Mouse (Mus musculus) embryonic facial prominence, embryonic 12.5 days (tissue): ENCODE results near the gene Spg20. TPM values are rescaled to one million over a fixed set of nuclear protein-coding genes. Genes with fewer than 3 reads are reported as not detected.
A peak's percentile ranks its signal among the peaks of the same experiment; 100 is the strongest.

Experiments
- ATAC-seq: fragments of 200-750 bp; cut with Nextera tagmentation; 2 replicates; pipeline ENCODE4 v1.8.0; 2017; ENCODE audit not compliant: insufficient number of reproducible peaks, insufficient read depth, low FRiP score, low TSS enrichment
- H3K27ac ChIP-seq: fragments of 300-500 bp; sonication (generic); 2 replicates; pipeline ENCODE4 v1.5.1; 2016; ENCODE audit warnings: mild to moderate bottlenecking
- H3K27me3 ChIP-seq: fragments of 300-500 bp; sonication (generic); 2 replicates; pipeline ENCODE4 v1.6.1; 2016; ENCODE audit warnings: mild to moderate bottlenecking, moderate library complexity
- H3K36me3 ChIP-seq: fragments of 300-500 bp; sonication (generic); 2 replicates; pipeline ENCODE4 v1.6.1; 2016; ENCODE audit warnings: mild to moderate bottlenecking
- H3K4me1 ChIP-seq: fragments of 300-500 bp; sonication (generic); 2 replicates; pipeline ENCODE4 v1.6.1; 2016
- H3K4me2 ChIP-seq: fragments of 300-500 bp; sonication (generic); replicated peaks from 2 replicates; pipeline ENCODE4 v1.6.1; 2016; ENCODE audit warnings: mild to moderate bottlenecking, moderate library complexity
- H3K4me3 ChIP-seq: fragments of 300-500 bp; sonication (generic); 2 replicates; pipeline ENCODE4 v1.5.1; 2016; ENCODE audit warnings: mild to moderate bottlenecking
- H3K9ac ChIP-seq: fragments of 300-500 bp; sonication (generic); 2 replicates; pipeline ENCODE4 v1.6.1; 2016; ENCODE audit warnings: mild to moderate bottlenecking, moderate library complexity
- H3K9me3 ChIP-seq: fragments of 300-500 bp; sonication (generic); 2 replicates; pipeline ENCODE4 v1.6.1; 2016; ENCODE audit warnings: mild to moderate bottlenecking, moderate library complexity
- WGBS: fragments of 180-500 bp; shearing (Covaris S2); methylation state at CpG from one replicate; pipeline ENCODE4 v1.1.7; 2016; 5-methylcytosine and 5-hydroxymethylcytosine counted together
- polyA plus RNA-seq: library from polyadenylated mRNA; unstranded; fragments of >200 nt; fragmentation: Nextera tagmentation; extraction: Ambion mirVana; gene quantifications from 2 replicates; pipeline ENCODE4 v1.2.1, GENCODE M21; 2016

Gene Spg20
- 82.4 and 86.5 TPM in 2 replicates for polyA plus RNA-seq

- H3K27ac ChIP-seq, result peak within 1 kb of the TSS; percentile 95
- WGBS, result under 1% methylated on average over 58 of the region's 58 CpGs
- peak; percentile 91 for ATAC-seq
- H3K36me3 ChIP-seq, result peaks cover 7% of the 10 kb centered on the region
- H3K4me1 ChIP-seq, result peaks cover 15% of the 10 kb centered on the region; the same call in 1 of the 2 replicates
- H3K27me3 ChIP-seq, result no peaks in the 10 kb centered on the region
- peak within 1 kb of the TSS; percentile 65 for H3K4me2 ChIP-seq
- H3K9me3 ChIP-seq, result no peaks in the 10 kb centered on the region
- H3K4me3 ChIP-seq, result peak within 1 kb of the TSS; percentile 65
- peak within 1 kb of the TSS; percentile 96 for H3K9ac ChIP-seq
Observed at GRCm38 (mm10) chr3:55111935-55112709, at the start of gene Spg20. Spg20 (plus strand) TSS chr3:55112108.

GRCm38 (mm10) chr3:55062653-55063052 lies 49.3 kb upstream of the Spg20 start:
- no peaks in the 10 kb centered on the region for H3K4me1 ChIP-seq
- no peak overlapping the region for H3K9ac ChIP-seq
- no peaks in the 10 kb centered on the region for H3K9me3 ChIP-seq
- no peak overlapping the region for H3K4me2 ChIP-seq
- no peaks in the 10 kb centered on the region for H3K36me3 ChIP-seq
- WGBS, result 67% methylated on average over 9 of the region's 9 CpGs
- H3K27me3 ChIP-seq, result peaks cover 7% of the 10 kb centered on the region; the same call in 1 of the 2 replicates
- no peak overlapping the region for H3K27ac ChIP-seq
- ATAC-seq, result no peak
- H3K4me3 ChIP-seq, result no peak overlapping the region

- no peak overlapping the region for H3K4me2 ChIP-seq
- no peak overlapping the region for H3K9ac ChIP-seq
- WGBS, result 3% methylated on average over 2 of the region's 2 CpGs
- H3K27me3 ChIP-seq, result peaks cover 10% of the 10 kb centered on the region; the same call in 1 of the 2 replicates
- H3K4me3 ChIP-seq, result no peak overlapping the region
- no peaks in the 10 kb centered on the region for H3K4me1 ChIP-seq
- ATAC-seq, result no peak
- no peaks in the 10 kb centered on the region for H3K9me3 ChIP-seq
- H3K36me3 ChIP-seq, result no peaks in the 10 kb centered on the region
- no peak overlapping the region for H3K27ac ChIP-seq
Observed at GRCm38 (mm10) chr3:55064396-55064795, 47.5 kb upstream of the Spg20 start.

GRCm38 (mm10) chr3:55065738-55066665 lies 45.9 kb upstream of the Spg20 start:
- ATAC-seq, result no peak
- H3K4me2 ChIP-seq, result no peak overlapping the region
- 60% methylated on average over 14 of the region's 14 CpGs for WGBS
- H3K36me3 ChIP-seq, result no peaks in the 10 kb centered on the region
- no peak overlapping the region for H3K27ac ChIP-seq
- H3K4me1 ChIP-seq, result no peaks in the 10 kb centered on the region
- H3K9me3 ChIP-seq, result no peaks in the 10 kb centered on the region
- H3K9ac ChIP-seq, result no peak overlapping the region
- no peak overlapping the region for H3K4me3 ChIP-seq
- peaks cover 10% of the 10 kb centered on the region; the same call in 1 of the 2 replicates for H3K27me3 ChIP-seq

GRCm38 (mm10) chr3:55066666-55067023 lies 45.3 kb upstream of the Spg20 start:
- ATAC-seq, result no peak
- H3K4me2 ChIP-seq, result no peak overlapping the region

GRCm38 (mm10) chr3:55067791-55068434 lies 44.0 kb upstream of the Spg20 start:
- WGBS, result 36% methylated on average over 7 of the region's 7 CpGs
- no peak overlapping the region for H3K9ac ChIP-seq
- H3K27ac ChIP-seq, result no peak overlapping the region
- H3K9me3 ChIP-seq, result no peaks in the 10 kb centered on the region
- H3K4me2 ChIP-seq, result no peak overlapping the region
- H3K4me1 ChIP-seq, result no peaks in the 10 kb centered on the region
- no peak for ATAC-seq
- H3K36me3 ChIP-seq, result no peaks in the 10 kb centered on the region
- no peak overlapping the region for H3K4me3 ChIP-seq
- H3K27me3 ChIP-seq, result peaks cover 8% of the 10 kb centered on the region; the same call in 1 of the 2 replicates

More at GRCm38 (mm10) chr3:55066666-55067023, 45.3 kb upstream of the Spg20 start:
- Histone ChIP-seq H3K4me1 (no peaks in the 10 kb centered on the region), H3K9ac (no peak overlapping the region), H3K36me3 (no peaks in the 10 kb centered on the region), H3K27me3 (peaks cover 10% of the 10 kb centered on the region; the same call in 1 of the 2 replicates), H3K4me3 (no peak overlapping the region), H3K27ac (no peak overlapping the region), H3K9me3 (no peaks in the 10 kb centered on the region)
- WGBS, result 64% methylated on average over 12 of the region's 12 CpGs

GRCm38 (mm10) chr3:55074576-55075293 lies 37.2 kb upstream of the Spg20 start:
- Histone ChIP-seq H3K27ac (no peak overlapping the region), H3K4me2 (no peak overlapping the region)

GRCm38 (mm10) chr3:55075294-55075648 lies 36.6 kb upstream of the Spg20 start:
- Histone ChIP-seq H3K36me3 (no peaks in the 10 kb centered on the region), H3K27ac (no peak overlapping the region), H3K4me1 (0 out of 2 replicates have a peak, but pooled peaks cover 3% of the 10 kb centered on the region), H3K9ac (no peak overlapping the region), H3K4me3 (no peak overlapping the region), H3K9me3 (no peaks in the 10 kb centered on the region), H3K4me2 (no peak overlapping the region), H3K27me3 (no peaks in the 10 kb centered on the region)
- WGBS, result 55% methylated on average over 3 of the region's 3 CpGs
- ATAC-seq, result no peak

More at GRCm38 (mm10) chr3:55074576-55075293, 37.2 kb upstream of the Spg20 start:
- WGBS, result 67% methylated on average over 6 of the region's 6 CpGs
- H3K9me3 ChIP-seq, result no peaks in the 10 kb centered on the region
- H3K9ac ChIP-seq, result no peak overlapping the region
- no peaks in the 10 kb centered on the region for H3K27me3 ChIP-seq
- no peak for ATAC-seq
- 0 out of 2 replicates have a peak, but pooled peaks cover 3% of the 10 kb centered on the region for H3K4me1 ChIP-seq
- no peak overlapping the region for H3K4me3 ChIP-seq
- H3K36me3 ChIP-seq, result no peaks in the 10 kb centered on the region

GRCm38 (mm10) chr3:55078233-55078632 lies 33.7 kb upstream of the Spg20 start:
- Histone ChIP-seq H3K4me1 (0 out of 2 replicates have a peak, but pooled peaks cover 3% of the 10 kb centered on the region), H3K4me3 (no peak overlapping the region), H3K27ac (no peak overlapping the region), H3K9me3 (no peaks in the 10 kb centered on the region), H3K9ac (no peak overlapping the region), H3K4me2 (no peak overlapping the region), H3K36me3 (no peaks in the 10 kb centered on the region), H3K27me3 (no peaks in the 10 kb centered on the region)
- no peak for ATAC-seq
- 49% methylated on average over 6 of the region's 6 CpGs for WGBS

GRCm38 (mm10) chr3:55079619-55080018 lies 32.3 kb upstream of the Spg20 start:
- H3K4me1 ChIP-seq, result 0 out of 2 replicates have a peak, but pooled peaks cover 3% of the 10 kb centered on the region
- 80% methylated on average over 8 of the region's 8 CpGs for WGBS
- H3K27me3 ChIP-seq, result no peaks in the 10 kb centered on the region
- H3K36me3 ChIP-seq, result no peaks in the 10 kb centered on the region
- no peak overlapping the region for H3K4me3 ChIP-seq
- H3K9me3 ChIP-seq, result no peaks in the 10 kb centered on the region
- no peak overlapping the region for H3K27ac ChIP-seq
- no peak overlapping the region for H3K4me2 ChIP-seq
- ATAC-seq, result no peak
- no peak overlapping the region for H3K9ac ChIP-seq

GRCm38 (mm10) chr3:55080055-55080454 lies 31.9 kb upstream of the Spg20 start:
- 11% methylated on average over 6 of the region's 6 CpGs for WGBS
- no peak overlapping the region for H3K27ac ChIP-seq
- 0 out of 2 replicates have a peak, but pooled peaks have one; percentile 81 for ATAC-seq
- H3K4me1 ChIP-seq, result 0 out of 2 replicates have a peak, but pooled peaks cover 3% of the 10 kb centered on the region
- no peak overlapping the region for H3K4me2 ChIP-seq
- no peak overlapping the region for H3K4me3 ChIP-seq
- H3K9me3 ChIP-seq, result no peaks in the 10 kb centered on the region
- no peak overlapping the region for H3K9ac ChIP-seq
- no peaks in the 10 kb centered on the region for H3K36me3 ChIP-seq
- H3K27me3 ChIP-seq, result no peaks in the 10 kb centered on the region
